Mouse (Mus musculus) cortical plate, adult 2 months (tissue): ENCODE measurements at regions not wholly inside any gene's neighbourhood (a gene's known extent, or its start where the extent isn't known, plus 50 kb on each side); places are given as distances from the start of the nearest gene placed in this dataset.

Source experiments
- H3K27ac ChIP-seq: fragments of 200-500 bp; 2 replicates; pipeline ENCODE4 v1.5.1; 2012; ENCODE audit warnings: low read length, control low read depth, inconsistent platforms; ENCODE audit not compliant: insufficient read depth
- H3K4me1 ChIP-seq: fragments of 200-500 bp; 2 replicates; pipeline ENCODE4 v1.6.1; 2011; ENCODE audit warnings: low read length; ENCODE audit not compliant: control insufficient read depth, insufficient read depth
- H3K4me3 ChIP-seq: fragments of 200-500 bp; 2 replicates; pipeline ENCODE4 v1.5.1; 2011; ENCODE audit warnings: mild to moderate bottlenecking, low read length, control low read depth; ENCODE audit not compliant: insufficient read depth
- CTCF ChIP-seq: fragments of 200-500 bp; IDR thresholded peaks from 2 replicates; pipeline ENCODE4 v1.5.1; 2011; ENCODE audit warnings: mild to moderate bottlenecking, control low read depth, low read length; ENCODE audit not compliant: insufficient read depth; ENCODE audit errors: extremely low read depth
- POLR2A ChIP-seq: fragments of 200-500 bp; IDR thresholded peaks from 2 replicates; pipeline ENCODE4 v1.6.1; 2011; ENCODE audit warnings: mild to moderate bottlenecking, low read length, control low read depth; ENCODE audit not compliant: insufficient read depth; ENCODE audit errors: extremely low read depth

GRCm38 (mm10) chr14:31940900-31941299 is 87.9 kb upstream of the Galnt15 start:
- no peaks in the 10 kb centered on the region for H3K4me1 ChIP-seq
- TF ChIP-seq CTCF (no peak), POLR2A (no peak)
- H3K4me3 ChIP-seq: no peak overlapping the region
- no peak overlapping the region for H3K27ac ChIP-seq

GRCm38 (mm10) chr14:31942266-31942960 is 86.4 kb upstream of the Galnt15 start:
- no peaks in the 10 kb centered on the region for H3K4me1 ChIP-seq
- TF ChIP-seq CTCF (peak; percentile 56), POLR2A (no peak)
- no peak overlapping the region for H3K27ac ChIP-seq
- H3K4me3 ChIP-seq: no peak overlapping the region

- Histone ChIP-seq H3K4me1 (no peaks in the 10 kb centered on the region), H3K27ac (no peak overlapping the region), H3K4me3 (no peak overlapping the region)
- TF ChIP-seq CTCF: no peak
- no peak for TF ChIP-seq POLR2A
Observed at GRCm38 (mm10) chr14:31944682-31945081, 84.1 kb upstream of the Galnt15 start.

GRCm38 (mm10) chr14:31945125-31945524 is 83.7 kb upstream of the Galnt15 start:
- Histone ChIP-seq H3K4me3 (no peak overlapping the region), H3K27ac (no peak overlapping the region), H3K4me1 (no peaks in the 10 kb centered on the region)
- TF ChIP-seq CTCF: no peak
- no peak for TF ChIP-seq POLR2A

- TF ChIP-seq CTCF (no peak), POLR2A (no peak)
- Histone ChIP-seq H3K4me3 (no peak overlapping the region), H3K4me1 (no peaks in the 10 kb centered on the region), H3K27ac (no peak overlapping the region)
Observed at GRCm38 (mm10) chr14:31946032-31946431, 82.8 kb upstream of the Galnt15 start.

DNA sequence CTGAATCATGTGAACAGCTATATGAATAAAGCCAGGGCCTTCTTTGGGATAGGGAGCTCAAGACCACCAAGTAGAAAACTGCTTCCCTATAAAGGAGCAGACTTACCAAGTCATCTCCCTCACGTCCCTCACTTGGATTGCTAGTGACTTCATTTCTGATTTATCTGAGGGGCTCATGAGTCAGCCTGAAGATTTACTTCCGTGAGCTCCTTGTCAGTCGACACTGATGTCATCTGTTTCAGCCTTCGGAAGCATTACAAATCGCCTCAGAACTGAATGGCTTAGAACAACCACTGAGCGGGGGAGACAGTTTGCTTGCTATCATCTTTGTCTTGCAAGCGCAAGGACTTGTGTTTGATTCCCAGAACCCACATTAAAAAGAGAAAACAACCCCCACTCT is 81.5 kb upstream of the Galnt15 start:
- Histone ChIP-seq H3K4me1 (no peaks in the 10 kb centered on the region), H3K4me3 (no peak overlapping the region), H3K27ac (no peak overlapping the region)
- TF ChIP-seq POLR2A: no peak
- TF ChIP-seq CTCF: no peak

- no peak overlapping the region for H3K27ac ChIP-seq
- no peak for TF ChIP-seq CTCF
- no peak for TF ChIP-seq POLR2A
- H3K4me1 ChIP-seq: peaks cover 3% of the 10 kb centered on the region; the same call in 1 of the 2 replicates
- H3K4me3 ChIP-seq: no peak overlapping the region
Observed at GRCm38 (mm10) chr14:31951894-31952293, 76.9 kb upstream of the Galnt15 start.

DNA sequence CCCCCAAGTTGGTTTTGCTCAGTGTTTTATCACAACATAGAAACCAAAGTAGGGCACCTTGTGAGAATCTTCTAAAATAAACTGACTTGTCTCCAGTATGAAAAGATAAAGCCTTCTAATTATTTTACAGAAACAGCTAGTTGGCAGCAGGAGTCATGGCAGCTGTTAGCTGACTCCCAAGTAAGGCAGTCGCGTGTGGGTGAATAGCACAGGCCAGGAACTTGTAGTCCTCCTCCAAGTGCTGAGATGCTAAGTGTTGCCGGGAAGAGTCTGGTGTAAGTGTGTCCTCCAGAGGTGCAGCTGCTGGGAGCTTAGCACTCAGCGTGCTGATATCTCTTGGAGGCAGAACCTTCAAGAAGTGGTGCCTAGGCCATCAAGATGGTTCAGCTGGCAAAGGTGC is 75.0 kb upstream of the Galnt15 start:
- Histone ChIP-seq H3K4me1 (peaks cover 3% of the 10 kb centered on the region; the same call in 1 of the 2 replicates), H3K4me3 (no peak overlapping the region), H3K27ac (no peak overlapping the region)
- TF ChIP-seq POLR2A (no peak), CTCF (no peak)

GRCm38 (mm10) chr14:31954945-31955344 is 73.8 kb upstream of the Galnt15 start:
- H3K4me3 ChIP-seq: no peak overlapping the region
- peaks cover 3% of the 10 kb centered on the region; the same call in 1 of the 2 replicates for H3K4me1 ChIP-seq
- TF ChIP-seq CTCF (peak; percentile 88), POLR2A (no peak)
- H3K27ac ChIP-seq: no peak overlapping the region

DNA sequence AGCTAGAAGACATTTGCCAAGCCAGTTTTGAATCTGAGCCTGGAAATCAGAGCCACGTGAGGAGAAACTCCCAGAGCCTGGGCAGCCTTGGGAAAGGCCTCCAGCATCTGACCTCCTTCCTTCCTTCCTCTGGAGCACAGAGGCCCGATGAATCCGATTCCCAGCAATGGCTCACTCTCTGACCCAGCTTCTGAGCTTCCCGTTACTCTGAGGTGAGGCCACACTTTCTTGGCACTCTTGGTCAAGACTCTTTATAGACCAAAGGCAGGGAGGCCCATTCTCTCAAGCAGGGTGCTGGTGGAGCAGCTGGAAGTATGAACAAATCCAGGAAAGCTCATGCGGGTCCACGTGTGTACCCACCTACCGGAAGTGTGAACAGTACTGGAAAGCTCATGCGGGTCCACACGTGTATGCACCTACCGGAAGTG is 71.6 kb upstream of the Galnt15 start:
- Histone ChIP-seq H3K4me1 (peaks cover 3% of the 10 kb centered on the region; the same call in 1 of the 2 replicates), H3K27ac (no peak overlapping the region), H3K4me3 (no peak overlapping the region)
- TF ChIP-seq CTCF (no peak), POLR2A (no peak)
